Mouse (Mus musculus): ENCODE data around the gene Mybl2. TPM values are rescaled to one million over a fixed set of nuclear protein-coding genes. Genes with fewer than 3 reads are reported as not detected.
A peak's percentile ranks its signal among the peaks of the same experiment; 100 is the strongest.

The Mybl2 gene
- polyA plus RNA-seq (2015; fragmentation: Nextera tagmentation; extraction: Ambion mirVana) = 18.0 and 19.0 TPM in 2 replicates

DNA sequence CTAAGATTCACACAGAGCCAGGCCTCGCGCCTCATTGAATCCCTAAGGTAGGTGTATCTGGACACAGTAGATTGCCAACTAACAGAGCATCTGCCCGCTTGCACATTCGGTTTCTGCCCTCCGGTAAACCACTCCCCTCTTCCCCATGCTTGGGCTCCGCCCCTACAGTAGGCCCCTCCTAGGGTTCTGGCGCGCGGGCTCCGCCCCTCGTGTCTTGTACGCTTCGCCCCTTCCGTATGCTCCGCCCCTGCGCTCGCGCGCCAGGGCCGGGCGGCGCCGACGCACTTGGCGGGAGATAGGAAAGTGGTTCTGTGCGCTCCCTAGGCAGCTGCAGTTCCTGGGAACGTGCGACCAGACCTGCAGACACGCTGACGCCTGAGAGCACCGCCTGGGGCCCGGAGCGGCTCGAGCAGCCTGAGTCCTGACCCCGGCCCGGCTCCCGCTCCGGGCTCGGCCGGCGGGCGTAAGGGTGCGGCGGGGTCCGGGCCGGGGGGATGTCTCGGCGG is at the start of gene Mybl2:
Gene Mybl2 (plus strand): TSS at position 353 of the 506 bp plus-strand sequence.
- Histone ChIP-seq H3K27me3 (replicated peaks; ENCODE audit: control insufficient read depth, insufficient read depth, low read length) (no peaks in the 10 kb centered on the region), H3K9me3 (ENCODE audit: control insufficient read depth, low read length) (no peaks in the 10 kb centered on the region), H3K36me3 (ENCODE audit: control insufficient read depth, insufficient read depth, low read length) (no peaks in the 10 kb centered on the region), H3K4me2 (ENCODE audit: low read depth, low read length) (peak within 1 kb of the TSS; percentile 98), H3K27ac (ENCODE audit: low read length) (peak within 1 kb of the TSS; percentile 28), H3K4me3 (ENCODE audit: low read length) (peak within 1 kb of the TSS; percentile 77), H3K4me1 (ENCODE audit: control insufficient read depth, insufficient read depth, low read length) (peaks cover 21% of the 10 kb centered on the region), H3K9ac (ENCODE audit: low read depth, low read length) (peak within 1 kb of the TSS; percentile 77)
- under 1% methylated on average over 48 of the region's 48 CpGs for WGBS
- ATAC-seq = peak; percentile 99

DNA sequence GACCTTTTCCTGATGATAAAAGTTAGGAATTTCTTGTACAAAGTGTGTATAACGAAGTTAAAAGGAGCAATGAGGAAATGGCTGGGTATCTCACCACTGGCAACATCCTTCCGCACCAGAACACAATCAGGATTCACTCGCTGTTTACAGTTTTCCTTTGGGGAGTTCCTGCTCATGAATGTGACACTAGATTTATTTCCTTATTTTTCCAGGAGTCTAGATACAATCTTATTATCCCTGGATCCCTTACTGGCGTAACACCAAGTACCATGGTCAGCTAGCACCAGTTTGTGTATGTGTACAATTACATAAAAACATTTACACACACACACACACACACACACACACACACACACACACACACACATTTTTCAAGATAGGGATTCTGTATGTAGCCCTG is 47.2 kb upstream of the Mybl2 start:
- Histone ChIP-seq H3K9ac (ENCODE audit: low read depth, low read length) (no peak overlapping the region), H3K4me3 (ENCODE audit: low read length) (no peak overlapping the region), H3K27me3 (replicated peaks; ENCODE audit: control insufficient read depth, insufficient read depth, low read length) (0 out of 2 replicates have a peak, but pooled peaks cover 3% of the 10 kb centered on the region), H3K4me2 (ENCODE audit: low read depth, low read length) (no peak overlapping the region), H3K27ac (ENCODE audit: low read length) (no peak overlapping the region), H3K4me1 (ENCODE audit: control insufficient read depth, insufficient read depth, low read length) (no peaks in the 10 kb centered on the region), H3K9me3 (ENCODE audit: control insufficient read depth, low read length) (no peaks in the 10 kb centered on the region; the same call in 1 of the 2 replicates), H3K36me3 (ENCODE audit: control insufficient read depth, insufficient read depth, low read length) (no peaks in the 10 kb centered on the region)
- WGBS = 74% methylated on average over 4 of the region's 4 CpGs
- ATAC-seq = no peak

GRCm38 (mm10) chr2:163016916-163017743 is 37.4 kb upstream of the Mybl2 start, which contains the start of gene Ift52:
Gene Ift52, plus strand, starts transcription at chr2:163017354.
- Histone ChIP-seq H3K4me1 (ENCODE audit: control insufficient read depth, insufficient read depth, low read length) (peaks cover 9% of the 10 kb centered on the region), H3K4me2 (ENCODE audit: low read depth, low read length) (peak within 1 kb of the TSS; percentile 71), H3K27ac (ENCODE audit: low read length) (peak within 1 kb of the TSS; percentile 49; the same call in 1 of the 2 replicates), H3K9me3 (ENCODE audit: control insufficient read depth, low read length) (no peaks in the 10 kb centered on the region), H3K36me3 (ENCODE audit: control insufficient read depth, insufficient read depth, low read length) (no peaks in the 10 kb centered on the region), H3K4me3 (ENCODE audit: low read length) (peak within 1 kb of the TSS; percentile 74), H3K27me3 (replicated peaks; ENCODE audit: control insufficient read depth, insufficient read depth, low read length) (no peaks in the 10 kb centered on the region), H3K9ac (ENCODE audit: low read depth, low read length) (peak within 1 kb of the TSS; percentile 80)
- under 1% methylated on average over 57 of the region's 57 CpGs for WGBS
- peak; percentile 97 for ATAC-seq

DNA sequence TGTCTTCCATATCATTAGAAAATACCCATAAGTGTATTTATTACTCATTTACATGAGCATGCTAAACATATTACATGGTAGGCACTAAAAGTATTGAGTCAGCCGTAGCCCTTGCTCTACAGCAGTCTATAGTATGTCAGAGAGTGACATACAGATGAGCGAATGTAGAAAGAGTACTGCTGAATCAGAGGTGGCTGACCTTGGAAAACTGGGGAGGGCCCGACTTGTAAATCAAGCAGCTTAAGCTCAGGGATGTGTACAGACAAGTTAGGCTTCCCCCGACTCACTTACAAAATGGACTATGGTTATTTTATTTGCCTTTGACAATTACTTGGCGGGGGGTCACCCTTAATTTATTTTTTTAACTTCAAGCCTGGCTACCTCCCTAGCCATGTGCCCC is 23.2 kb upstream of the Mybl2 start:
- no peaks in the 10 kb centered on the region for H3K27me3 ChIP-seq (replicated peaks; ENCODE audit: control insufficient read depth, insufficient read depth, low read length)
- no peak overlapping the region for H3K9ac ChIP-seq (ENCODE audit: low read depth, low read length)
- no peaks in the 10 kb centered on the region for H3K9me3 ChIP-seq (ENCODE audit: control insufficient read depth, low read length)
- no peak overlapping the region for H3K4me3 ChIP-seq (ENCODE audit: low read length)
- 91% methylated on average over 5 of the region's 5 CpGs for WGBS
- no peaks in the 10 kb centered on the region for H3K4me1 ChIP-seq (ENCODE audit: control insufficient read depth, insufficient read depth, low read length)
- no peak for ATAC-seq
- H3K27ac ChIP-seq (ENCODE audit: low read length) = no peak overlapping the region
- H3K36me3 ChIP-seq (ENCODE audit: control insufficient read depth, insufficient read depth, low read length) = peaks cover 12% of the 10 kb centered on the region; the same call in 1 of the 2 replicates
- H3K4me2 ChIP-seq (ENCODE audit: low read depth, low read length) = no peak overlapping the region

GRCm38 (mm10) chr2:163031757-163032156 is 22.7 kb upstream of the Mybl2 start:
- 86% methylated on average over 2 of the region's 2 CpGs for WGBS

GRCm38 (mm10) chr2:163032622-163033021 is 21.9 kb upstream of the Mybl2 start:
- H3K9me3 ChIP-seq (ENCODE audit: control insufficient read depth, low read length) = no peaks in the 10 kb centered on the region
- no peaks in the 10 kb centered on the region for H3K27me3 ChIP-seq (replicated peaks; ENCODE audit: control insufficient read depth, insufficient read depth, low read length)
- H3K4me1 ChIP-seq (ENCODE audit: control insufficient read depth, insufficient read depth, low read length) = no peaks in the 10 kb centered on the region
- H3K4me2 ChIP-seq (ENCODE audit: low read depth, low read length) = no peak overlapping the region
- H3K9ac ChIP-seq (ENCODE audit: low read depth, low read length) = no peak overlapping the region
- no peak overlapping the region for H3K27ac ChIP-seq (ENCODE audit: low read length)
- 60% methylated on average over 4 of the region's 4 CpGs for WGBS
- ATAC-seq = no peak
- H3K4me3 ChIP-seq (ENCODE audit: low read length) = no peak overlapping the region
- peaks cover 24% of the 10 kb centered on the region for H3K36me3 ChIP-seq (ENCODE audit: control insufficient read depth, insufficient read depth, low read length)

More at GRCm38 (mm10) chr2:163031757-163032156, 22.7 kb upstream of the Mybl2 start:
- H3K4me3 ChIP-seq (ENCODE audit: low read length) = no peak overlapping the region
- no peaks in the 10 kb centered on the region for H3K4me1 ChIP-seq (ENCODE audit: control insufficient read depth, insufficient read depth, low read length)
- H3K9ac ChIP-seq (ENCODE audit: low read depth, low read length) = no peak overlapping the region
- H3K4me2 ChIP-seq (ENCODE audit: low read depth, low read length) = no peak overlapping the region
- no peak overlapping the region for H3K27ac ChIP-seq (ENCODE audit: low read length)
- no peaks in the 10 kb centered on the region for H3K9me3 ChIP-seq (ENCODE audit: control insufficient read depth, low read length)
- peaks cover 17% of the 10 kb centered on the region for H3K36me3 ChIP-seq (ENCODE audit: control insufficient read depth, insufficient read depth, low read length)
- H3K27me3 ChIP-seq (replicated peaks; ENCODE audit: control insufficient read depth, insufficient read depth, low read length) = no peaks in the 10 kb centered on the region
- ATAC-seq = no peak

- no peak overlapping the region for H3K27ac ChIP-seq (ENCODE audit: low read length)
- H3K4me1 ChIP-seq (ENCODE audit: control insufficient read depth, insufficient read depth, low read length) = no peaks in the 10 kb centered on the region
- H3K9me3 ChIP-seq (ENCODE audit: control insufficient read depth, low read length) = no peaks in the 10 kb centered on the region
- no peaks in the 10 kb centered on the region for H3K27me3 ChIP-seq (replicated peaks; ENCODE audit: control insufficient read depth, insufficient read depth, low read length)
- no peak for ATAC-seq
- WGBS = 85% methylated on average over 7 of the region's 7 CpGs
- H3K4me3 ChIP-seq (ENCODE audit: low read length) = no peak overlapping the region
- peaks cover 18% of the 10 kb centered on the region for H3K36me3 ChIP-seq (ENCODE audit: control insufficient read depth, insufficient read depth, low read length)
- no peak overlapping the region for H3K4me2 ChIP-seq (ENCODE audit: low read depth, low read length)
- H3K9ac ChIP-seq (ENCODE audit: low read depth, low read length) = no peak overlapping the region
These were observed 14.5 kb upstream of the Mybl2 start for GRCm38 (mm10) chr2:163039940-163040339.

DNA sequence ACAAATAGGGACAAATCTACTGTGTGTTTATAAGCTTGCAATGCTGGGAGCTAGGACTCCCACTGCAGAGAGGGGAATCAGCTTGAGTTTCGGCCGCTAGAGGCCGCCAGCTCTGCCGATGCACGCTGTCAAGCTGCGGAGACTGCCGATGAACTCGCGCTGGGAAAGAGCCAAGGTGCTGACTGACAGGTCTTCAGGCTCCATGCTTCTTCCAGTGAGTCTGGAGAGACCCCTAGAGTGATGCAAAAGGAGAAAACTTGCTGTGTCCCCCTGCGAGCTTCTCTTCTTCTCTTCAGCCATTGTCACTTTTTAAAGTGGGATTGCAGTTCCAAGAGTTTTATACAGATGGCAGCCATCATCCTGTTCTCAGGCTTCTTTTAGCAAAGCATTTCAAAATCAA is 6.4 kb upstream of the Mybl2 start:
- Histone ChIP-seq H3K27me3 (replicated peaks; ENCODE audit: control insufficient read depth, insufficient read depth, low read length) (no peaks in the 10 kb centered on the region), H3K27ac (ENCODE audit: low read length) (no peak overlapping the region), H3K4me2 (ENCODE audit: low read depth, low read length) (peak overlapping the region; percentile 41), H3K4me3 (ENCODE audit: low read length) (peak overlapping the region; percentile 18), H3K4me1 (ENCODE audit: control insufficient read depth, insufficient read depth, low read length) (no peaks in the 10 kb centered on the region), H3K9ac (ENCODE audit: low read depth, low read length) (peak overlapping the region; percentile 34; the same call in 1 of the 2 replicates), H3K9me3 (ENCODE audit: control insufficient read depth, low read length) (no peaks in the 10 kb centered on the region), H3K36me3 (ENCODE audit: control insufficient read depth, insufficient read depth, low read length) (peaks cover 6% of the 10 kb centered on the region)
- 3% methylated on average over 10 of the region's 10 CpGs for WGBS
- peak; percentile 79 for ATAC-seq

- H3K4me1 ChIP-seq (ENCODE audit: control insufficient read depth, insufficient read depth, low read length) = peaks cover 6% of the 10 kb centered on the region; the same call in 1 of the 2 replicates
- H3K4me2 ChIP-seq (ENCODE audit: low read depth, low read length) = no peak overlapping the region
- H3K9me3 ChIP-seq (ENCODE audit: control insufficient read depth, low read length) = no peaks in the 10 kb centered on the region
- H3K27me3 ChIP-seq (replicated peaks; ENCODE audit: control insufficient read depth, insufficient read depth, low read length) = no peaks in the 10 kb centered on the region
- no peak overlapping the region for H3K27ac ChIP-seq (ENCODE audit: low read length)
- ATAC-seq = no peak
- WGBS = 94% methylated on average over 2 of the region's 2 CpGs
- no peak overlapping the region for H3K4me3 ChIP-seq (ENCODE audit: low read length)
- H3K36me3 ChIP-seq (ENCODE audit: control insufficient read depth, insufficient read depth, low read length) = peaks cover 6% of the 10 kb centered on the region
- no peak overlapping the region for H3K9ac ChIP-seq (ENCODE audit: low read depth, low read length)
These were observed 5.4 kb upstream of the Mybl2 start for GRCm38 (mm10) chr2:163049116-163049515.
